Mouse (Mus musculus): ENCODE measurements at regions not wholly inside any gene's neighbourhood (a gene's known extent, or its start where the extent isn't known, plus 50 kb on each side); places are given as distances from the start of the nearest gene placed in this dataset.

DNA sequence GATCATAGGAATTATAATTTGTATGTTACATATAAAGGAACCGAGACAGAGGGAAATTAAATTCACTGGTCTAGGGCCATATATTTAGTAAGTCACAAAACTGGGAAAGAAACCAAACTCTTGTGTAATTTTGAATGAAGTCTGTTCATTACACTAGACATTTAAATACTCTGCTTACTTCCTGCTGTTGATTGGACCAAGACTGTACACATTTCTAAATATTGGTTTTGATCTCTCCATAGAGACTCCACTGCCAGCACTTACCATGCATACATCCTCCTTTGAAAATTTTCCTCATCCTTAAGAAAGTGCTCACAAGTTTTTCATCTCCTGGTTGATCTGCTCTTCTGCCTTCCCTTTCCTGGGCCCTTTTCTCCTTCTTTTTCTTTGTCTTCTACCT is 358.9 kb downstream of the Brinp1 start:
- TF ChIP-seq POLR2A (IDR thresholded peaks at IDR 0.05; ENCODE audit: insufficient read depth, low read depth, low read length) (no peak), CTCF (IDR thresholded peaks at IDR 0.05; ENCODE audit: insufficient read depth, low read depth, low read length) (no peak)
